Mouse (Mus musculus): ENCODE measurements around the gene Gm28635. TPM values are rescaled to one million over a fixed set of nuclear protein-coding genes. Genes with fewer than 3 reads are reported as not detected.

Gene Gm28635
- total and polyA plus RNA-seq, 3 experiments: 5.8 to 5.9 TPM; not detected in 1

DNA sequence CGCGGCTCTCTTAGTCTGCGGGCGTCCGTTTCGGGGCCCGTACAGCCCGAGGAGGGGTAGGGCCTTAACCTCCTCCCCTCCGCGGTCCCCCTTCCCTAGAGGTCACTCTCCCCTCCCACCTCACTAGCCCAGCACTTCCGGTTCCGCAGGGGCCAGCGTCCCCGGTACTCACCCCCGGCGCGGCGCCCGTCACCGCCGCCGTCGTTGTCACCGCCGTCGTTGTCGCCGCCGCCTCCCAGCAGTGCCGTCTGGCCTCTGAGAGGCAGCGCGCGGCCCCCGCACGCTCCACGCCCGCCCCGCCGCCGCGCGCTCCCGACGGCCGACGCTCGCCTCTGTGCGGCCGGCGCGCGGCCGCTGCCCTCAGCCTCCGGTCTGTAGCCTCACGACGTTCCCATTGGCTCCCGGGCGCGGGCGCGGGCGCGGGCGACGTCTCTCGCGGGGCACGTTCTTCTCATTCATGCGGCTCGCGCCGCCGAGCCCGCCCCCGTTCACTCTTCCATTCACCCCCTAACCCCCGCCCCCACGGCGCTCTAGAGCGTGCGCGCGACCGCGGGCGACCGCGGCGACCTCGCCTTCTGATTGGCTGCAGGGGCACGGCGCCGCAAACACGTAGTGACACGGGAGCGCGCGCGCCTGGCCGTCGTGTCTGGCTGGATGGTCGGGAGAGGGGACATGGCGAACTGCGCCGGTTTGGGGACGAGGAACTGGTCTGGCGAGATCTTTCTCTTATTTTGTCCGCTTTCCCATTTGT, 37.1 kb upstream of the Gm28635 start, which contains the start of gene Zdhhc5:
TSS of gene Zdhhc5 (minus strand) at position 370 of the 751 bp plus-strand sequence.
- peaks cover 8% of the 10 kb centered on the region for H3K36me3 ChIP-seq (ENCODE audit: control insufficient read depth, insufficient read depth, low read length)
- H3K9ac ChIP-seq (ENCODE audit: low read depth, low read length): peak within 1 kb of the TSS; percentile 95
- intact Hi-C loops (cut with DNase I): loop anchor here (2.0 kb wide), 1 partner anchor 36 kb away; the partner anchor contains the start of genes Gm28635, Med19 and Tmx2
- peaks cover 2% of the 10 kb centered on the region for H3K4me1 ChIP-seq (ENCODE audit: control insufficient read depth, insufficient read depth, low read length)
- DNase-seq: peak; percentile 98 to 99
- H3K27ac ChIP-seq: peak within 1 kb of the TSS; percentile 99
- 0 out of 2 replicates have a peak, but pooled peaks have one; percentile 9 for TF ChIP-seq EP300 (IDR thresholded peaks at IDR 0.05; ENCODE audit: insufficient read depth, low read depth, low read length)
- no peak for TF ChIP-seq CTCF (IDR thresholded peaks at IDR 0.05)
- TF ChIP-seq POLR2A (IDR thresholded peaks at IDR 0.05; ENCODE audit: insufficient read depth, low read depth, low read length): peak; percentile 95
- H3K79me2 ChIP-seq (replicated peaks; ENCODE audit: control insufficient read depth, insufficient read depth, low read length): peaks cover 1% of the 10 kb centered on the region; the same call in 1 of the 2 replicates
- under 1% methylated on average over 103 of the region's 107 CpGs for WGBS
- H3K4me3 ChIP-seq: peak within 1 kb of the TSS; percentile 97
- no peaks in the 10 kb centered on the region for H3K27me3 ChIP-seq (ENCODE audit: control insufficient read depth, insufficient read depth, low read length)

- under 1% methylated on average over 26 of the region's 26 CpGs for WGBS
- no peak for TF ChIP-seq EP300 (IDR thresholded peaks at IDR 0.05; ENCODE audit: insufficient read depth, low read depth, low read length)
- TF ChIP-seq CTCF (IDR thresholded peaks at IDR 0.05): no peak
- no peak for TF ChIP-seq POLR2A (IDR thresholded peaks at IDR 0.05; ENCODE audit: insufficient read depth, low read depth, low read length)
- intact Hi-C loops (cut with DNase I): loop anchor here (2.0 kb wide), 1 partner anchor 36 kb away; the partner anchor contains the start of genes Gm28635, Med19 and Tmx2
- peak overlapping the region; percentile 95 for H3K9ac ChIP-seq (ENCODE audit: low read depth, low read length)
- H3K4me1 ChIP-seq (ENCODE audit: control insufficient read depth, insufficient read depth, low read length): peaks cover 2% of the 10 kb centered on the region
- peak overlapping the region; percentile 97 for H3K4me3 ChIP-seq
- DNase-seq: no peak
- H3K79me2 ChIP-seq (replicated peaks; ENCODE audit: control insufficient read depth, insufficient read depth, low read length): peaks cover 1% of the 10 kb centered on the region; the same call in 1 of the 2 replicates
- H3K27me3 ChIP-seq (ENCODE audit: control insufficient read depth, insufficient read depth, low read length): no peaks in the 10 kb centered on the region
- H3K36me3 ChIP-seq (ENCODE audit: control insufficient read depth, insufficient read depth, low read length): peaks cover 12% of the 10 kb centered on the region
- H3K27ac ChIP-seq: peak overlapping the region; percentile 99
These were observed 36.6 kb upstream of the Gm28635 start for GRCm38 (mm10) chr2:84714422-84714810.

- Histone ChIP-seq H3K9ac (ENCODE audit: low read depth, low read length) (no peak overlapping the region), H3K4me3 (no peak overlapping the region), H3K36me3 (ENCODE audit: control insufficient read depth, insufficient read depth, low read length) (peaks cover 29% of the 10 kb centered on the region), H3K79me2 (replicated peaks; ENCODE audit: control insufficient read depth, insufficient read depth, low read length) (peaks cover 3% of the 10 kb centered on the region), H3K27ac (no peak overlapping the region), H3K27me3 (ENCODE audit: control insufficient read depth, insufficient read depth, low read length) (no peaks in the 10 kb centered on the region), H3K4me1 (ENCODE audit: control insufficient read depth, insufficient read depth, low read length) (peaks cover 2% of the 10 kb centered on the region)
- intact Hi-C loops (cut with DNase I): no loop called here
- TF ChIP-seq EP300 (IDR thresholded peaks at IDR 0.05; ENCODE audit: insufficient read depth, low read depth, low read length) (no peak), CTCF (IDR thresholded peaks at IDR 0.05) (no peak), POLR2A (IDR thresholded peaks at IDR 0.05; ENCODE audit: insufficient read depth, low read depth, low read length) (no peak)
- WGBS: 83% methylated on average over 2 of the region's 2 CpGs
- no peak for DNase-seq
These were observed 34.1 kb upstream of the Gm28635 start for GRCm38 (mm10) chr2:84711898-84712297.

DNA sequence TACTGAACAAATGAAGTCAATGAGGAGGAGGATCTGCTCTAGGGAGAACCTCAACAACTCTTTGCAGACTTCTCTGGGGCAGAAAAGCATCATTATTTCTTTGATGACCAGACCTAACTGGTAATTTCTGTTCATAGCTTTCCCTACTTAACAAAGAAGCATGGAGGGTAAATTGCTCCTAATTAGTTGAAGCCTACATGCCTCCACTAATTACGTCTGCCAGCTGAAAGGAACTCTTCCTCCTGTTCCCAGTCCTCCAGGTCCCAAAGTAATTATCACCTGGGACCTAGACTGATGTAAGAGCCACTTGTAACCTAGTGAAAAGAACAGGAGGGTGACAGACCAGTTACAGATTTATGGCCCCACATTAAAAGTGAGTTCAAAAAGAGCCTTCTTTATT, 29.7 kb upstream of the Gm28635 start:
- intact Hi-C loops (cut with DNase I): no loop called here
- no peak overlapping the region for H3K27ac ChIP-seq
- 84% methylated on average over 1 of the region's 1 CpGs for WGBS
- no peaks in the 10 kb centered on the region for H3K27me3 ChIP-seq (ENCODE audit: control insufficient read depth, insufficient read depth, low read length)
- DNase-seq: no peak
- no peaks in the 10 kb centered on the region; the same call in 1 of the 2 replicates for H3K4me1 ChIP-seq (ENCODE audit: control insufficient read depth, insufficient read depth, low read length)
- H3K36me3 ChIP-seq (ENCODE audit: control insufficient read depth, insufficient read depth, low read length): peaks cover 39% of the 10 kb centered on the region
- peaks cover 3% of the 10 kb centered on the region for H3K79me2 ChIP-seq (replicated peaks; ENCODE audit: control insufficient read depth, insufficient read depth, low read length)
- no peak for TF ChIP-seq EP300 (IDR thresholded peaks at IDR 0.05; ENCODE audit: insufficient read depth, low read depth, low read length)
- H3K4me3 ChIP-seq: no peak overlapping the region
- no peak overlapping the region for H3K9ac ChIP-seq (ENCODE audit: low read depth, low read length)

GRCm38 (mm10) chr2:84705295-84705694, 27.5 kb upstream of the Gm28635 start:
- H3K36me3 ChIP-seq (ENCODE audit: control insufficient read depth, insufficient read depth, low read length): peaks cover 33% of the 10 kb centered on the region
- WGBS: 84% methylated on average over 1 of the region's 1 CpGs

GRCm38 (mm10) chr2:84704329-84704728, 26.5 kb upstream of the Gm28635 start:
- Histone ChIP-seq H3K27ac (0 out of 2 replicates have a peak overlapping the region, but pooled peaks have one; percentile 6), H3K36me3 (ENCODE audit: control insufficient read depth, insufficient read depth, low read length) (peaks cover 29% of the 10 kb centered on the region), H3K4me3 (no peak overlapping the region), H3K4me1 (ENCODE audit: control insufficient read depth, insufficient read depth, low read length) (no peaks in the 10 kb centered on the region; the same call in 1 of the 2 replicates), H3K79me2 (replicated peaks; ENCODE audit: control insufficient read depth, insufficient read depth, low read length) (peaks cover 1% of the 10 kb centered on the region), H3K27me3 (ENCODE audit: control insufficient read depth, insufficient read depth, low read length) (no peaks in the 10 kb centered on the region), H3K9ac (ENCODE audit: low read depth, low read length) (no peak overlapping the region)
- intact Hi-C loops (cut with DNase I): no loop called here
- no peak for DNase-seq
- TF ChIP-seq EP300 (IDR thresholded peaks at IDR 0.05; ENCODE audit: insufficient read depth, low read depth, low read length) (no peak), CTCF (IDR thresholded peaks at IDR 0.05) (no peak), POLR2A (IDR thresholded peaks at IDR 0.05; ENCODE audit: insufficient read depth, low read depth, low read length) (no peak)
- 45% methylated on average over 5 of the region's 5 CpGs for WGBS

More at GRCm38 (mm10) chr2:84705295-84705694, 27.5 kb upstream of the Gm28635 start:
- H3K79me2 ChIP-seq (replicated peaks; ENCODE audit: control insufficient read depth, insufficient read depth, low read length): peaks cover 1% of the 10 kb centered on the region
- no peak overlapping the region for H3K27ac ChIP-seq
- H3K4me1 ChIP-seq (ENCODE audit: control insufficient read depth, insufficient read depth, low read length): no peaks in the 10 kb centered on the region; the same call in 1 of the 2 replicates
- H3K27me3 ChIP-seq (ENCODE audit: control insufficient read depth, insufficient read depth, low read length): no peaks in the 10 kb centered on the region
- intact Hi-C loops (cut with DNase I): no loop called here
- H3K9ac ChIP-seq (ENCODE audit: low read depth, low read length): no peak overlapping the region
- no peak overlapping the region for H3K4me3 ChIP-seq
- no peak for TF ChIP-seq EP300 (IDR thresholded peaks at IDR 0.05; ENCODE audit: insufficient read depth, low read depth, low read length)
- DNase-seq: no peak

Data from heart, adult 2 months (tissue).